Mouse (Mus musculus): ENCODE results near the gene Dhrs4. TPM values are rescaled to one million over a fixed set of nuclear protein-coding genes. Genes with fewer than 3 reads are reported as not detected.

Dhrs4 gene
- polyA plus RNA-seq, 1 experiment = 17.1 TPM

DNA sequence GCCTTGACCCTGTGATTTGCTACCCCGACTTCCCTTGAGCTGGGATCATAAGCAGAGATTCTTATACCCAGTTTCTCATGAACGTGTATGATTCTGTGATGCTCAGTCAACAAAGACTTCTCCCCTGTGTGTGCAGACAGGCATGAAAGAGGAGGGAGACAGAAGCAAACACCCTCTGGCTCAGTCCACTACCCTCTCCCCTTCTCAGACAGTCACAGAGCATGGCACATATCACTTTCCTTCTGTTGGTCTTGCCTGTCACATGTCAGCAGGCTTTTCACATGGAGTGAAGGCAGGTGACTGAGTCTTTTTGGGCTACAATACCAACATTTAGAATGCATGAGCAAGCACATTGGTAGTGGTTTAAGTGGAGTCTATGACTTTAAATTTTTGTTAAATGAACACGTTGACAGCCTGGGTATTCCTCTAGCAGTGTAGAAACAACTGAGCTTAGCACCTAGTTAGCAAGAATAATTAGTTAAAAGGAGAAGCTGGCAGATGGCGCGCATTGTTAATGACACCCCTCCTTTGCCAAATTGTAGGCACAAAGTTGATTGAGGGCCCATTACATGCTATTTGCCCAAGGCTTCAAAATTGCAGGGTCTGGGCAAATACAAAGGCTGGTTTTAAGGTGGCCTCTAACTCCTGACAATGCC lies 6.0 kb downstream of the Dhrs4 start:
- no peak for DNase-seq (ENCODE audit: extremely low spot score in 1 of 2, low spot score in 1 of 2)

DNA sequence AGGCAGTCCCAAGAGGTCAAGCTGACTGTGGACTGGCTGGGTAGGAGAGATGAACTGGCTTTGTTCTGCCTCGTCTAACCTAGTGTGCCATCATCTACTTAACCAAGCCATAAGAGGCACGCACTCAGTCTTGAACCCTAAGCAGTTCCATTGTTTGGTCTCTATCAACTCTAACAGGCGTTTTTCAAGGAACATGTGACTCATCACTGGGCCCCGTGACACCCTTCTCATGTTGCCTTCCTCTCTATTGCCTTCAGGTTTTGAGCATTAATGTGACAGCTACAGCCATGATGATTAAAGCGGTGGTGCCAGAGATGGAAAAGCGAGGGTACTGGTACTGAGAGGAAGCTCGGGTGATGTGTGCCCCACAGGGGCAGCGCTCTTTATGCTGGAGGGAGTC lies 8.3 kb downstream of the Dhrs4 start:
- no peak for DNase-seq (ENCODE audit: extremely low spot score in 1 of 2, low spot score in 1 of 2)

DNA sequence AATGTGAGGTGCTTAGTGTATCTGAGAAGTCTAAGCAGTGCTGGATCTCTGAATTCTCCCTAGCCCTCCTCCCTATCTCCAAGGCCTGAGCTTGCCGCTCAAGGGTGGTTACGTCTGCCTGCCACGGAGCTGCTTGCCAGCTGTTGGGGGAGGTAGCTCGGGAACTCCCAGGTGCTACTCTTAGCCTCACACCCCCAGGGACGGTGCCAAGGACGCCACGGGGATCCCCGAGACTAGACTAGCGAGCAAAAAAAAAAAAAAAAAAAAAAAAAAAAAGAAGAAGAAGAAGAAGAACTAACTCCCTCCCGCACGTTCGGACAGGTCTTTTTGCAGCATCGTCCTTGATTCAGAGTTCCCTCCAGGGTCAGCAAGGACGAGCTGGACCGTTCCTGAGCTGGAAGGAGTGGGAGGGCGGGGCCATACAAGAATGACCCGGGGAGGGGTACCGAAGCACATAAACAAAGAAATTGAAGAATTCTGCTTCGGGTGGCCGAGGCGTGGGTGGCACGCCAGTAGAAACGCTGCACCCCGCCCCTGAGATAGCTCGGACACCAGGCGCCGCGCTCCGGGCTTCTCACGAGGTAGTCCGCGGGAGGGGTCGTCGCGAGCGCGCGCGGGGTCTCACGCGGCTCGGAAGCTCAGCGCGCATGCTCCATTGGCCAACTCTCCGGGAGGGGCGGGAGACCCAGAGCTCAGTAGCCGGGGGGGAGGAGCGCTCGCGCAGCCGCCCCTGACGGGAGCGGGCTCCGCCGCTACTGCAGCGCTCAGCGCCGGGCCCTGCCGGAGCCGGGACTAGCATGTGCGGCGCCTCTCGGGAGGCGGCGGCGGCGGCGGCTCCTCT lies 12.0 kb downstream of the Dhrs4 start, which contains the start of gene Carmil3:
Carmil3 (plus strand) TSS at position 291 of the 841 bp plus-strand sequence.
- DNase-seq (ENCODE audit: extremely low spot score in 1 of 2, low spot score in 1 of 2) = peak; percentile 62 to 85

DNA sequence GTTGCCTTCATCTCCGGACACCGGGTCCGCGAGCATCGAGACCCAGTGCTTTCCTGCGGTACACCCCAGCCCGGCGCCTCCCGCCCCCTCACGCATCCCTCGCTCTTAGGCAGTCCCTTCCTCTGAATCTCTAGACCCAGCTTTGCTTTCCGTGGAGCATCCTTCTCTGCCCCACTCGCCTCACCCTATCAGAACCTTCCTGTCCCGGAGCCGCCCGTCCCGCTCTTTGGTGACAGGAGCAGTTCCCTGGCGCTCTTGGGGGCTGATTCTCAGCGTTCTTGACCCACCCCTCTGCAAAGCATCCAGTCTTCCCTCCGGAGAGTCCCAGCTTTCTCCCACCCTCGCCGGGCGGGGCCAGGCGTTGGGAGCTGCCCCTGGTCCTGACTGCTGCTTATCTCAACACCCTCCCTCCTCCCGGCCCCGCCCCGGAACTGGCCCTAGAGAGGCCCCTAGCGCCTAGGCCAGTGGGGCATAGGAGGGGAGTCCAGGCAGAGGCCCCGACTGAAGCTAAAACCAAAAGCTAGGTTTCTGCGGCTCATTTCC lies 12.8 kb downstream of the Dhrs4 start:
- DNase-seq (ENCODE audit: extremely low spot score in 1 of 2, low spot score in 1 of 2) = peak in 1 of 2 experiments; percentile 44

DNA sequence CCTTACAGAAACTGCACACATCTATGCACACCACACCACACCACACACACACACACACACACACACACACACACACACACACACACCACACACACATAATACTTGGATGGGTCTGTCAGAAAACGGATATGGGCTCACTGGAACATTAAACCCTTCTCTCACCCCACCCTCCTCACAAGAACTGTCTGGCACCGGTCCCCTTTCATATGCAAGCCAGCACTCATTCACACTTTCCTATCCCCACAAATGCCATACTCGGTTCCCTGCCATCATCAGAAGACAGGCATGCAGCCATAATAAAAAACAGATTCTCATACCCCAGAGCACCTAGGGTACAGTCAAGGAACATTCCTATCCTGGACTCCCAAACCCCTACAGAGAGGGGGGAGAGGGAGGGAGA lies 13.5 kb downstream of the Dhrs4 start:
- no peak for DNase-seq (ENCODE audit: extremely low spot score in 1 of 2, low spot score in 1 of 2)

DNA sequence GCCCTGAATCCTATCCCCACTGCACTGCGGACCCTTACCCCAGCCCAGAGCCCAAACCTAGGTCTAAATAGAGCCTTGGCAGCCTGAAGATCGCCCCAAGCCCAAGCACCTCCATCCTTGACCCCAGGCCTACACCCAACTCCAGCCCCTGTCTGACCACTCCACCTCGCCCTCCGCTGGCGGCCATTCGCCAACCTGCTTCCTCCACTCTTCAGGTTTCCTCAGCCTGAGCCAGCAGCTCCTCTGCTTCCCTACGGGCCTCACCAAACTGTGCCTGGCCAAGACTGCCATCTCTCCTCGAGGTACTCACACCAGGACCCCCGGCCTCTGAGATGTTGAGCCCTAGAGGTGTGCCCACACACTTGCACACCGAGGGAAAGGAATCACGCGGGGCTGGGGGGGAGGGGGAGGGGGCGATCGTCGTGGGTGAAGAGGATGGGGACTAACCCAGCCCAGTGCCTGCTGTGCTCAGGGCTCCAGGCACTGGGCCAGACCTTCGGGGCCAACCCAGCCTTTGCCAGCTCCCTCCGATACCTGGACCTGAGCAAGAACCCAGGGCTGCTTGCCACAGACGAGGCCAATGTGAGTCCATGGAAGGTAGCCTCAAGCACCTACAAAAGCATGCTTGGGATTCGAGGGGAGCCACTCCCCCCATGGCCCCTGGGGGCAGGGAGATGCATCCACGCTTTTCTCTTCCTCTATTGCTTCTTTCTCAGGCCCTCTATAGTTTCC lies 17.1 kb downstream of the Dhrs4 start:
- DNase-seq (ENCODE audit: extremely low spot score in 1 of 2, low spot score in 1 of 2) = no peak

DNA sequence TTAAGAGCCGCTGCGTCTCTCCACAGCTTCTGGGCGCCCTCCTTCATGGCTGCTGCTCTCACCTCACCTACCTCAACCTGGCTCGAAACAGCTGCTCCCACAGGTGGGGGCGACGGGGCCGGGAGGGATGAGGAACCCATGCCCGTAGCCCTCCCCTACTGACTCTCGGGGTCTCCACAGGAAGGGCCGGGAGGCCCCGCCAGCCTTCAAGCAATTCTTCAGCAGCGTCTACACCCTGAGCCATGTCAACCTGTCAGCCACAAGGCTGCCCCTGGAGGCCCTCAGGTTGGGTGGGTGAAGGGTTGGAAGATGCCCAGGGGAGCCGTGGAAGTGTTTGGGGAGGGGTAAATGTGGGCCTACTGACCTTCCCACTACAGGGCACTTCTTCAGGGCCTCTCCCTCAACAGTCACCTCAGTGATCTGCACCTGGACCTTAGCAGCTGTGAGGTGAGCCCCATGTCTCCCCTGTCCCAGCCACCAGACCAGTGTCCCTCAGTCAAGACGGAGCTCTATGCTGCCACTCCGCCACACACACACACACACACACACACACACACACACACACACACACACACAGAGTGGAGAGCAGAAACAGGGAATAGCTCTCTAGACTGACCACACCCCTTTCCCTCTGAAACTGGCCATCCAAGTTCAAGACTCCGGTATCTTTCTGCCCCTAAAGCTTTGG lies 18.3 kb downstream of the Dhrs4 start:
- DNase-seq (ENCODE audit: extremely low spot score in 1 of 2, low spot score in 1 of 2) = no peak

DNA sequence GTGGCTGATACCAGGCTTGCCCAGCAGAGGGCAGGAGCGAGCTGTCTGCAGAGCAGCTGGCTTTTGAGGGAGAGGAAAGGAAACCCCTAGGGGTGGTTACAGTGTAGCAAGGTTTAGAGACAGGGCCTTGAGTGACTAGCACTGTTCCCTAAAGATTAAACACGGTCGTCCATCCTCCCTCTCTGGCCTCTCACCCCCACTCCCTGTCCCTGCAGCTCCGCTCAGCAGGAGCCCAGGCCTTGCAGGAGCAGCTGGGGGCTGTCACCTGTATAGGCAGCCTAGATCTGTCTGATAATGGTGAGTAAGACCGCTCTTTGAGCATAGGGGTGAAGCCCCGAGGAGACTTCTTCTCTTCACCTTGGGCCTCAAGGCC lies 18.9 kb downstream of the Dhrs4 start:
- peak in 1 of 2 experiments; percentile 91 for DNase-seq (ENCODE audit: extremely low spot score in 1 of 2, low spot score in 1 of 2)

DNA sequence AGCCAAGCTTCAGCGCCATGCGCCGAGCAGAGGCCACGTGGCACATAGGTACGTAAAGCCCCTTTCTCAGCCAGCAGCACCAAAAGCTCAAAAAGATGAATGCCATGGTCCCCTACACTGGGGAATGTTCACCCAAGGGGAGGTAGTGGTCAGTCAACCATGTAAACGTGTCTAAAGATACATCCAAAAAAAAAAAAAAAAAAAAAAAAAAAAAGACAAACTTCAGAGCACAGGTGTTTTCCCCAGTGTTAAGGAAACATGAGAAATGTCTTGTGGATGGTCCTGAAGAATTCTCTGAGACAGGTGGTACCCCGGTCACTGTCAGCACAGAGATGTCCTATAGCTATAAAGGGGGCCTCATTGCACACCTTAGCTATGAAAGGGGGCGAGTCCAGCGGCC lies 27.1 kb downstream of the Dhrs4 start:
- no peak for DNase-seq (ENCODE audit: extremely low spot score in 1 of 2, low spot score in 1 of 2)

DNA sequence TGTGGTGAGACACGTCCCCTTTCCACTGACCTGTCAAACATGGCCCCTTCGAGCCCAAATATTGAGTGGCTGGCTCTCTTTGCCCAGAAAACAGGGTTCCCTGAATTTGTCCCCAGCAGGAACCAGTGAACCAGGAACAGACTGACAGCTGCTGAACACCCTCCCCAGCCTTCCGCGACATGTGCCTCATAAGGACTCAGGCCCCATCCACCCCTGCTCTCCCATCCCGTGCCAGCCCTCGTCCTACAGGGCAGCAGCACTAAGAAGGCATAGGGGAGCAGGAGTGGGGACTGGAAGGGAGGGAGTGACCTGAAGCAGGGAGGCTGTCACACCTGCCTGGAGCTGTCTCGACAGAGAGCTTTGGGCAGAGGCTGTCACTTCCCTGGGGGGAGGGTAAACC lies 29.2 kb downstream of the Dhrs4 start:
- DNase-seq (ENCODE audit: extremely low spot score in 1 of 2, low spot score in 1 of 2) = no peak

DNA sequence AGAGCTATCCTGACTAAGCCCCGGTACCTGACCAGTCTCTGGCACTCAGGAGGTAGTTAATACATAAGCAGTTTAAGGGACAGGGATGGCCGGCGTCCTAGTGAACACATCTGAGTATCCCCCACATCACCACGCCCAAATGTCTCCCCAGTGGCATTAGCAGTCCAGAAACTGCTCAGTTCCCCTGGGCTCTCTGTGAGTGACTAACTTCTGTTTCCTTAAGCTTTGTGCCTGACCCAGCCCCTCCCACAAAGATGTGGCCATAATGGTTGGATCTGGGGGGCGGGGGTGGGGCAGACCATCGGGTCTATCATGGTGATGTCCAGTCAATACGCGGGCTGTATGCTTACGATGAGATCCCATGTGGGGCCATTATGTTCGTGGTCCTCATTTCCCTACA lies 31.0 kb downstream of the Dhrs4 start:
- DNase-seq (ENCODE audit: extremely low spot score in 1 of 2, low spot score in 1 of 2) = no peak

DNA sequence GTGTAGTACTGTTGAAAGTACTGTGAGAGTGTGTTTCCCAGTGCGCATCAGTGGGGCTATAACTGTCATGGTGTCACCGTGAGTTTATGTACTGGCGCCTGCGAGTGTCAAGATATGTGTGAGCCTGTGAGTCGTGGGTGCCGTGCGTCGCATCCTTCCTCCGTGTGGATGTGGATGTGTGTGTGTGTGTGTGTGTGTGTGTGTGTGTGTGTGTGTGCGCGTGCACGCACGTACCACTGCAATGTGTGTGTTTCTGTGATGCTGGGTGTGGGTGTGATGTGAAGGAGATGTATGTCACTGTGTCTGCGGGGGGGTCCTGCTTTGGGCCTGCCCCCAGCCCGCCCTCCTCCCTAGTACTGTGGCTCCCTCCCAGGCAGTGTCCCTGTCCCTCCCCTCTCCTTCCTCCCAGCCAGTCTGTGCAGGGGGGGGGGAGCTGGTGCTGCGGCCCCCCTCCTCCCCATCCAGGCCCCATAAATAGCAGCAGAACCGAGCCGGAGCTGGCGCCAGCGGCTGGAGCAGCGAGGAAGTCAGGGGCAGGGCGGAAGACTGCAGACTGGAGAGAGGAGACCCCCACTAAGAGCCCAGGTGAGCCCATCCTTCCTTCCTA lies 31.7 kb downstream of the Dhrs4 start, which contains the start of gene Cpne6:
Cpne6 (plus strand) TSS at position 321 of the 607 bp plus-strand sequence.
- peak in 1 of 2 experiments; percentile 67 for DNase-seq (ENCODE audit: extremely low spot score in 1 of 2, low spot score in 1 of 2)

DNA sequence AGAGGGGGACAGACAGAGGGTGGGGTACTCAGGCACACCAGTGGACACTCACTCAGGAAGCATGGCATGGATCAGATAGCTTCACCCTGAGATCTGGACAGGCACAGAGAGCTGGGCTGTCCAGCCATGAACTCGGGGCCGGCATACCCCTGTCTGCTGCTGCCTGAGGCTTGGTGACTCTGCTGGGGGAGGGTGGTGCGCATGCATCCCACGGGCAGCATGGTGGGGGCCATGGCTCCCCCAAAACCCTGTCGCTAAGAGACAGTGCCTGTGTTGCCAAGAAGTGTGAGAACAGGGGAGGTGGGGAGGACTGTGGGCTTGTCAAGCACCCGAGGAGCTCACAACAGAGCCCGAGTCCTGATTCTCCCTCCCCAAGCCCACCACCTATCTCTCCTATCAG lies 32.5 kb downstream of the Dhrs4 start:
- DNase-seq (ENCODE audit: extremely low spot score in 1 of 2, low spot score in 1 of 2) = peak in 1 of 2 experiments; percentile 77

DNA sequence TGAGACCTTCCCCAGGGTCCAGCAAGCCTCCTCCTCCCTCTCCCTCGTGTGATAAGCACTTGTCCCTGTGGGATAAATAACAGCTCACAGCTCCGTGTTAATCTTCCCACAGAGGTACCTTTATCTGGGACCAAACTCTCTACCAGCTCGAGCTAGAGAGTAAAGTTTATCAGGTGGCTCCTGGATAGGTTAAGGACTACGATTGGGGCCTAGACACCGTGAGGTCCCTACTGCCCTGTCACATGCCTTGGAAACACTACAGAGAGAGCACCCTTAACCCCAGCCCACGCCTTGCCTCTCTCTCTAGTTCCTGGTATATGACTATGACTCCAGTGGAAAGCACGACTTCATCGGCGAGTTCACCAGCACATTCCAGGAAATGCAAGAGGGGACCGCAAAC lies 35.4 kb downstream of the Dhrs4 start:
- DNase-seq (ENCODE audit: extremely low spot score in 1 of 2, low spot score in 1 of 2) = no peak

DNA sequence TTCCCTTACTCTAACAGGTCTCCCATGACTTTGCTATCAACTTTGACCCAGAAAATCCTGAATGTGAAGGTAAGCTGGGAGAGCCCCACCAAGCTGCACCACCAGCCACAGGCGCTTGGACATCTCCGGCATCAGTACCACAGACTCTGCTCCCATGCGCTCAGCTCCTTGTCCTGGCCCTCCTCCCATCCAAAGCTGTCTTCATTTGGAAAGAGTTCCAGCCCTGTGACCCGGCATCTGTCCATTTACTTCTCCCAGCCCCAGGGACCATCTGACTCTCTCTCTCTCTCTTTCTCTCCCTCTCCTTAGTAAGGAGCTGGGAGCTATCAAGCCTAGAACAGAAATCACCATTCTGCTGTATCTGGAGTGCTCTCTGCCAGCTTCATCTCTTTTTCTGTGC lies 37.3 kb downstream of the Dhrs4 start:
- no peak for DNase-seq (ENCODE audit: extremely low spot score in 1 of 2, low spot score in 1 of 2)

DNA sequence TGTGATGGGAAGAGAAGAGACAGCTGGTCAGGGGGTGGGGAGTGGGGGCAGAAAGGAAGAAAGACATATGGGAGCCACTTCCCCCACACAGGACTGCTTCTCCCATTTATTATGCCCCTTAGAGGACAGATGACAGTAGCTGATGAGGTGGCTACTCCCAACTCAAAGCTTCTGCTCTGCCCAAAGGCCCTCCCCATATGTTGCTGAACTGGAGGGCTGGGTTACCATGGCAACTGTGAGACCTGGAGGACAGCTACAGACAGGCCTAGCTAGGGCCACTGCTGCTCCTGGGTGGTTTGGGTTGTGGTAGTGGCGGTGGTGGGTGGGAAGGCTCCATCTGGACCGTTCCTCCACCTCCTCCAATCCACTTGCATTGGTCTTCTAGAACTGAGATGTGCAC lies 40.3 kb downstream of the Dhrs4 start:
- peak; percentile 61 to 80 for DNase-seq (ENCODE audit: extremely low spot score in 1 of 2, low spot score in 1 of 2)

DNA sequence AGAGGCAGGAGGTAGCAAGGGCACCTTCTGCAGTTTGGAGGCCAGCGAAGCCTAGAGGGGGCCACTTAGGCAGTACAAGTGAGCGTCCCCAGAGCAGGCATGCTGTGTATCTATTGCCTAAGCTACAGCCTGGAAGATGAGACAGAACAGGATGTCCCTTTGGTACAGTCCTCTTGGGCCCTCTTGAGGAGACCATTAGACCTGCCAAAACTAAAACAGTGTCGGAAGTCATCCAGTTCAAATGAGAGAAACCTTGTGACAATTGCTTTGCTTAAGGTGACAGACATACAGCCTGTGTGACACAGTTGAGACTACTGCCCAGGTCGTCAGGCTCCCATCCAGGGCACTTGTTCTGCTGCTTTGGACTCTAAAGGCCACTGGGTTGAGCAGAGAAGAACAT lies 41.0 kb downstream of the Dhrs4 start:
- DNase-seq (ENCODE audit: extremely low spot score in 1 of 2, low spot score in 1 of 2) = no peak

DNA sequence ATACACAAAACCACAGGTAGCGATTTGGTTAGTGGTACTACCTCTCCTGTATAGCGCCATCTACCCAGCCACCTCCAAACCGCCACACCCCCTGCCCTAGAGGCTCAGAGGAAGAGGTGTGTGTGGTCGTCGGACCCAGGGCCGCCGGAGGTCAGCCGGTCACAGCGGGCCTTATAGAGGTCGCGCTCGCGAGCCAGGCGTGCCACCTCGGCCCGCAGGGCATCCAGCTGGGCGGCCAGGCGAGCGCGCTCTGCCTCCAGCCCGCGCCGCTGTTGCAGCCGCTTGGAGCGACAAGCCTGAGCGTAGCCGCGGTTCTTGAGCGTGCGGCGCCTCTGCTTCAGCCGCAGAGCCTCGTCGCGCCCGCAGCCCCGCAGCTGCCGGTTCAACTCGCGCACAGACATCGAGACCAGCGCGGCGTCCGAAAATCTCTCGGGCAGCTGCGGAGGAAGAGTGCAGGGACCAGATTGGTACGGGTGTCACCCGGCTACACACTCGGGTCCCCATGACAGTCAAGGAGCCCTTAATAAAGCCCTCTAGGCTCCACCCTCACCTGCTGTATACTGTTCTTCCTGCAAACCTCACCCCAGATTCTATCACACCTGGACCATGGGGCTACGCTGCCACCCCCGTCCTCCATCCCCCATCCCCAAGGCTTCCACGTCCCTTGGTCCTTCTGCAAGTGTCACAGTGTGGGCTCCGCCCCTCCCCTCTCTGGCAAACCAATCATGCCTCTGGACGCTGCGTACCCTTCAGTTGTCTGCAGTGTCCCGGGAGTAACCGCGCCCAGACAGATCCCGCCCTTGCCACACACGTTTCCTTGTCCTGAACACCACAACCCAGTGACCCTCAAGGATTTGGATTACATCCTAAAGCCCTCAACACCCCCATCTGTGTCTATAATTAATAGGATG lies 42.1 kb downstream of the Dhrs4 start:
- DNase-seq (ENCODE audit: extremely low spot score in 1 of 2, low spot score in 1 of 2) = peak in 1 of 2 experiments; percentile 33

DNA sequence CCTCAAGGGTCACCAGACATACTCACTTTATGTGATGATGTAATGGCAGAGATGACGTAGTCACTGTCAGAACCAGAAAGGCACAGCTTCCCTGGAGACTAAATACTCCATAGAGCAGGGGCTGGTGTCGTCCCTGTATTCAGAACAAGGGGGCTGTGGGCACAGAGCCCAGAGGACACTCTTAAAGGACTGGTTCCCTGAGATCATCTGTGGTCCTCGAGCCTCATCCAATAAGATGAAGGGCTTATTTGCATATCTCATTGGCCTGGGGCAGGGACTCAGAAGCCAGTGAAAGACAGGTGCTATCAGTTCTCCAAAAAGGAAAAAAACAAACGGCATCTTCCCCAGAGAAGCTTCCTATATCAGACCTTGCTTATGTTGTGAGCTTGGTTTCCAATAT lies 45.5 kb downstream of the Dhrs4 start:
- no peak for DNase-seq (ENCODE audit: extremely low spot score in 1 of 2, low spot score in 1 of 2)

Data from frontal cortex, adult 2 months (tissue).